In genomic region chr19:10059911-10060567, GRCm38 (mm10) we compare ENCODE assay signal across 8 mouse cellular contexts. TPM values are rescaled to one million over a fixed set of nuclear protein-coding genes. Genes with fewer than 3 reads are reported as not detected.
A peak's percentile ranks its signal among the peaks of the same experiment; 100 is the strongest.
DNase-seq lines count a peak whose midpoint lies in the region; ATAC-seq and TF ChIP-seq lines count a peak whose summit lies in the region.

No protein-coding gene starts in this region.

- TF ChIP-seq POLR2A in bone marrow, adult 2 months (IDR thresholded peaks at IDR 0.05; ENCODE audit: borderline replicate concordance, control insufficient read depth, low read depth, low read length) = no peak

- H3K27me3 ChIP-seq in forebrain, embryonic 10.5 days (ENCODE audit: poor library complexity, severe bottlenecking) = no peaks in the 10 kb centered on the region
- no peaks in the 10 kb centered on the region for H3K27me3 ChIP-seq in hindbrain, embryonic 14.5 days (ENCODE audit: control insufficient read depth, insufficient read depth, low read length)
- H3K27me3 ChIP-seq in limb, embryonic 13.5 days = no peaks in the 10 kb centered on the region
- no peaks in the 10 kb centered on the region for H3K27me3 ChIP-seq in midbrain, embryonic 13.5 days

- H3K9ac ChIP-seq in hindbrain, embryonic 14.5 days = no peak overlapping the region
- no peak overlapping the region for H3K9ac ChIP-seq in limb, embryonic 13.5 days
- no peak overlapping the region for H3K9ac ChIP-seq in midbrain, embryonic 13.5 days (replicated peaks)

- peak; percentile 44 for DNase-seq in ovary, postnatal 36 days (ENCODE audit: low spot score)
- DNase-seq in ovary, postnatal 14 days (ENCODE audit: low spot score) = no peak
- peak; percentile 41 for DNase-seq in forebrain, embryonic 10.5 days (ENCODE audit: extremely low spot score, low spot score)
- DNase-seq in hindbrain, embryonic 14.5 days (ENCODE audit: low spot score) = peak; percentile 73
- peak; percentile 82 for DNase-seq in yolk sac, embryonic 10.5 days (ENCODE audit: low spot score)

- H3K4me3 ChIP-seq in bone marrow, adult 2 months (replicated peaks; ENCODE audit: control insufficient read depth, low read depth, low read length) = no peak overlapping the region
- no peak overlapping the region for H3K4me3 ChIP-seq in forebrain, embryonic 10.5 days
- no peak overlapping the region for H3K4me3 ChIP-seq in hindbrain, embryonic 14.5 days (replicated peaks; ENCODE audit: low read length)
- no peak overlapping the region for H3K4me3 ChIP-seq in limb, embryonic 13.5 days
- no peak overlapping the region for H3K4me3 ChIP-seq in midbrain, embryonic 13.5 days (replicated peaks)

- peaks cover 8% of the 10 kb centered on the region for H3K4me1 ChIP-seq in bone marrow, adult 2 months (ENCODE audit: control insufficient read depth, insufficient read depth, low read length)
- H3K4me1 ChIP-seq in forebrain, embryonic 10.5 days = peaks cover 17% of the 10 kb centered on the region; the same call in 1 of the 2 replicates
- no peaks in the 10 kb centered on the region; the same call in 1 of the 2 replicates for H3K4me1 ChIP-seq in hindbrain, embryonic 14.5 days (replicated peaks; ENCODE audit: control insufficient read depth, insufficient read depth, low read length)
- H3K4me1 ChIP-seq in limb, embryonic 13.5 days = peaks cover 11% of the 10 kb centered on the region
- H3K4me1 ChIP-seq in midbrain, embryonic 13.5 days (replicated peaks) = peaks cover 15% of the 10 kb centered on the region

- H3K36me3 ChIP-seq in forebrain, embryonic 10.5 days (replicated peaks) = peaks cover 50% of the 10 kb centered on the region
- H3K36me3 ChIP-seq in hindbrain, embryonic 14.5 days (replicated peaks; ENCODE audit: control insufficient read depth, insufficient read depth) = peaks cover 66% of the 10 kb centered on the region
- H3K36me3 ChIP-seq in limb, embryonic 13.5 days = peaks cover 72% of the 10 kb centered on the region
- peaks cover 39% of the 10 kb centered on the region for H3K36me3 ChIP-seq in midbrain, embryonic 13.5 days

- TF ChIP-seq CTCF in bone marrow, adult 2 months (IDR thresholded peaks at IDR 0.05; ENCODE audit: control insufficient read depth, insufficient read depth, low read length) = peak; percentile 84

- H3K4me2 ChIP-seq in hindbrain, embryonic 14.5 days (replicated peaks) = no peak overlapping the region
- H3K4me2 ChIP-seq in limb, embryonic 13.5 days (replicated peaks) = no peak overlapping the region
- H3K4me2 ChIP-seq in midbrain, embryonic 13.5 days (replicated peaks) = no peak overlapping the region

- no peak overlapping the region for H3K27ac ChIP-seq in bone marrow, adult 2 months (ENCODE audit: control insufficient read depth, insufficient read depth, low read depth, low read length, poor library complexity)
- no peak overlapping the region for H3K27ac ChIP-seq in forebrain, embryonic 10.5 days
- H3K27ac ChIP-seq in hindbrain, embryonic 14.5 days = 0 out of 2 replicates have a peak overlapping the region, but pooled peaks have one; percentile 39
- H3K27ac ChIP-seq in limb, embryonic 13.5 days = no peak overlapping the region
- H3K27ac ChIP-seq in midbrain, embryonic 13.5 days = peak overlapping the region; percentile 67

- 19% methylated on average over 10 of the region's 10 CpGs for WGBS in bone marrow, adult 2 months
- 61% methylated on average over 10 of the region's 10 CpGs for WGBS in forebrain, embryonic 10.5 days
- WGBS in hindbrain, embryonic 14.5 days = 62% methylated on average over 10 of the region's 10 CpGs
- WGBS in limb, embryonic 13.5 days = 60% methylated on average over 10 of the region's 10 CpGs
- 60% methylated on average over 10 of the region's 10 CpGs for WGBS in midbrain, embryonic 13.5 days

- H3K9me3 ChIP-seq in forebrain, embryonic 10.5 days = no peaks in the 10 kb centered on the region
- no peaks in the 10 kb centered on the region for H3K9me3 ChIP-seq in hindbrain, embryonic 14.5 days (ENCODE audit: control insufficient read depth, low read length)
- H3K9me3 ChIP-seq in limb, embryonic 13.5 days = no peaks in the 10 kb centered on the region
- H3K9me3 ChIP-seq in midbrain, embryonic 13.5 days = no peaks in the 10 kb centered on the region

- 0 out of 2 replicates have a peak, but pooled peaks have one; percentile 38 for ATAC-seq in hindbrain, embryonic 14.5 days (ENCODE audit: low FRiP score)
- peak; percentile 42; the same call in 1 of the 2 replicates for ATAC-seq in limb, embryonic 13.5 days (ENCODE audit: low FRiP score, low read depth)
- ATAC-seq in midbrain, embryonic 13.5 days = peak; percentile 66

RNA-seq across cellular contexts. Expression of gene Fads3, which starts 18.7 kb away (rescaled TPM):
- polyA plus RNA-seq in bone marrow, adult 2 months (2011; ENCODE audit: insufficient read depth, insufficient read length, low replicate concordance, missing spikeins) = 6.6 and 12.5 TPM in 2 replicates
- 4.6 and 5.5 TPM in 2 replicates for polyA plus RNA-seq in forebrain, embryonic 10.5 days (2016; fragmentation: Nextera tagmentation; extraction: Ambion mirVana)
- polyA plus RNA-seq in hindbrain, embryonic 14.5 days (2014; fragmentation: Nextera tagmentation; extraction: Ambion mirVana) = 24.7 and 25.7 TPM in 2 replicates
- polyA plus RNA-seq in limb, embryonic 13.5 days (2015; fragmentation: Nextera tagmentation; extraction: Ambion mirVana) = 10.0 and 10.8 TPM in 2 replicates
- polyA plus RNA-seq in midbrain, embryonic 13.5 days (2015; fragmentation: Nextera tagmentation; extraction: Ambion mirVana) = 8.7 and 9.1 TPM in 2 replicates

RNA-seq across cellular contexts. Expression of gene Fads2, which starts 41.5 kb away (rescaled TPM):
- polyA plus RNA-seq in bone marrow, adult 2 months (2011; ENCODE audit: insufficient read depth, insufficient read length, low replicate concordance, missing spikeins) = 10.1 and 17.5 TPM in 2 replicates
- 188 and 201 TPM in 2 replicates for polyA plus RNA-seq in forebrain, embryonic 10.5 days (2016; fragmentation: Nextera tagmentation; extraction: Ambion mirVana)
- polyA plus RNA-seq in hindbrain, embryonic 14.5 days (2014; fragmentation: Nextera tagmentation; extraction: Ambion mirVana) = 70.5 and 87.5 TPM in 2 replicates
- 92.0 and 93.2 TPM in 2 replicates for polyA plus RNA-seq in limb, embryonic 13.5 days (2015; fragmentation: Nextera tagmentation; extraction: Ambion mirVana)
- 169 and 173 TPM in 2 replicates for polyA plus RNA-seq in midbrain, embryonic 13.5 days (2015; fragmentation: Nextera tagmentation; extraction: Ambion mirVana)

RNA-seq across cellular contexts. Expression of gene Rab3il1, which starts 58.6 kb away (rescaled TPM):
- polyA plus RNA-seq in bone marrow, adult 2 months (2011; ENCODE audit: insufficient read depth, insufficient read length, low replicate concordance, missing spikeins) = 89.7 and 115 TPM in 2 replicates
- 39.3 and 39.8 TPM in 2 replicates for polyA plus RNA-seq in forebrain, embryonic 10.5 days (2016; fragmentation: Nextera tagmentation; extraction: Ambion mirVana)
- 19.3 and 23.8 TPM in 2 replicates for polyA plus RNA-seq in hindbrain, embryonic 14.5 days (2014; fragmentation: Nextera tagmentation; extraction: Ambion mirVana)
- 40.6 and 45.2 TPM in 2 replicates for polyA plus RNA-seq in limb, embryonic 13.5 days (2015; fragmentation: Nextera tagmentation; extraction: Ambion mirVana)
- polyA plus RNA-seq in midbrain, embryonic 13.5 days (2015; fragmentation: Nextera tagmentation; extraction: Ambion mirVana) = 21.0 and 21.4 TPM in 2 replicates

RNA-seq across cellular contexts. Expression of gene Best1, which starts 58.6 kb away (rescaled TPM):
- polyA plus RNA-seq in bone marrow, adult 2 months (2011; ENCODE audit: insufficient read depth, insufficient read length, low replicate concordance, missing spikeins) = not detected in 2 replicates
- polyA plus RNA-seq in forebrain, embryonic 10.5 days (2016; fragmentation: Nextera tagmentation; extraction: Ambion mirVana) = 2.1 and 2.3 TPM in 2 replicates
- 2.3 and 2.6 TPM in 2 replicates for polyA plus RNA-seq in hindbrain, embryonic 14.5 days (2014; fragmentation: Nextera tagmentation; extraction: Ambion mirVana)
- 2.0 and 2.1 TPM in 2 replicates for polyA plus RNA-seq in limb, embryonic 13.5 days (2015; fragmentation: Nextera tagmentation; extraction: Ambion mirVana)
- polyA plus RNA-seq in midbrain, embryonic 13.5 days (2015; fragmentation: Nextera tagmentation; extraction: Ambion mirVana) = 1.8 and 2.0 TPM in 2 replicates

Comparison
In these comparisons a context has a peak if more than half of its experiments do, and no peak if none do; other contexts are left out.
1. H3K27ac ChIP-seq: peak in hindbrain, embryonic 14.5 days (single experiment) and midbrain, embryonic 13.5 days (single experiment); none in bone marrow, adult 2 months (single experiment), forebrain, embryonic 10.5 days (single experiment) and limb, embryonic 13.5 days (single experiment).
2. Peak in every context shown above with its lines, with median percentiles within 50 percentile points of each other: ATAC-seq.